Mouse (Mus musculus) embryo, embryonic 9.5 days (tissue): Measurements from ENCODE around the gene Olfr478.
"Not testable (repeated sequence)": the region's sequence is repeated elsewhere in the genome, so short reads cannot be mapped to it uniquely, and the experiment has no call there.

Experiments used
- DNase-seq: peaks from one replicate; pipeline ENCODE4 v3.0.0-alpha.2; 2017; ENCODE audit errors: extremely low spot score

Gene Olfr478

DNA sequence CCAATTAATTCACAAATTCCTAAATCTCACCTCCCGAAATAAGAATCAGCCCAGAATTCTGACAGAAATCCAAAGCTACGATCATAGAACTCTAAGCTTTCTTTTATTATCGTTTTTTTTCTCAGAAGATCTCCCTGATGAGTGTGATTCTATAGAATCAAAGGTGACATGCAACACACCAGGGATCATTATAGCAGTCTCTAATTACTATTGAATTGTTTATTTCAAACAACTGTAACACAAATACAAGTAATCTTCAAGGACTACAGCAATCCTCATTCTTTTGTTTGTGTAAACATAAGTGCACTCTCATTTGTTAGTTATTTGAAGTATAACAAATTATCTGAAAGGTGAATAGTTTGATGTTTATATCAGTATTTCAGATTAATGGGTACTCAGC is at the start of gene Olfr478:
Gene Olfr478, minus strand, starts transcription at position 101 of the 400 bp plus-strand sequence.
- no peak for DNase-seq

DNA sequence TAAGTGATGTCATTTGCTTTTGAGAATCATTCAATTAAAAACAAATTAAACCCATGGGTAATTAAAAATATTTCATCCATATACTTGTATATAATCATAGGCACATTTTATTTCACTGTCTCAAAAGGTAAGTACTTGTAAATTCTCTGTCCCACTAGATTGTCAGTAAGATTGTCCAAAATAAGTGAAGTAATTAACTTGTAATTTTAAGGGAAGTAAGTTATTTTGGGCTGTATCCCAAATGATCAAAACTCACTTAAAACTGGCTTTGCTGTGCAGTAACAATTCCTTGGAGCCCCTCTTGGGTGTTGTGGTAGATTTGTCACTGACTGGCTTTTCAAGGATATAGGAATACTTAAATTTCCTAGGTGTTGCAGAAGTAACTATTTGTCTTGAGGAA is 45.8 kb upstream of the Olfr478 start, which contains the start of gene Olfr481:
Gene Olfr481, plus strand, starts transcription at position 301 of the 400 bp plus-strand sequence.
- DNase-seq = no peak

DNA sequence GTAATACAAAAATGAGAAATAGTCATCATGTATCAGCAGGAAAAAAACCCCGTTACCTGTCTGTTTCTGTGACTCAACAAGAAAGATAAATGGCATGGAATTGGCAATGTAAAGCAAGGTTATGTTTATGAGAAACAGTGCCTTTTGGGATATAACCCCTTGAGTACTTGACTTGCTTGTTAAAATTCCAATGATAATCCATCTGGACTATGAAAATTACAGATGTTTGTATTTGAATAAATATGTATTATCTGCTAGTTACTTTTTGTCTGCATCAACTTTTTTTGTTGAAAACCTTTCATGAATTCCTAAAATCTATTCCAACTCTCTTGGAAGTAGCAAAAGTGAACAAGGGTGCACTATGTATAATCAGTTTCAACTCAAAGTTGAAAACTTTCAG is 33.5 kb upstream of the Olfr478 start, which contains the start of gene Olfr480:
Gene Olfr480, minus strand, starts transcription at position 101 of the 400 bp plus-strand sequence.
- no peak for DNase-seq

DNA sequence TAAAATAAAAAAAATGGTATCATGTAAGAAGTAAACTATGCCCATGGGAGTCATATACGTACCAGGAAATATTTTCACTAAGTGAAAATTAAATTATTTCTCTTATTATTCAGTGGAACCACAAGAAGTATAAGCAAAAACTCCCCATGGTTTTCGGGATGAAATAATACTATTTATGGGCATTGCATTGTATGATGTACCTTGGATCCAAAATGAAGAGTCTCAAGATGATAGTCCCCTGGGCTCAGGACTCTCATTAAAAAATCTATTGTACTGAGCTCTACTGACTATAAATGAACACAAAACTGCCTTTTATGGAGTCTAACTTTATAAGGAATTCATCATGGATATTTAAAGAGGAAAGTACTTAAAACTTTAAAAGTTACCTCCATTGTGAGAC is 16.6 kb upstream of the Olfr478 start, which contains the start of gene Olfr479:
Gene Olfr479, plus strand, starts transcription at position 301 of the 400 bp plus-strand sequence.
- DNase-seq = no peak

DNA sequence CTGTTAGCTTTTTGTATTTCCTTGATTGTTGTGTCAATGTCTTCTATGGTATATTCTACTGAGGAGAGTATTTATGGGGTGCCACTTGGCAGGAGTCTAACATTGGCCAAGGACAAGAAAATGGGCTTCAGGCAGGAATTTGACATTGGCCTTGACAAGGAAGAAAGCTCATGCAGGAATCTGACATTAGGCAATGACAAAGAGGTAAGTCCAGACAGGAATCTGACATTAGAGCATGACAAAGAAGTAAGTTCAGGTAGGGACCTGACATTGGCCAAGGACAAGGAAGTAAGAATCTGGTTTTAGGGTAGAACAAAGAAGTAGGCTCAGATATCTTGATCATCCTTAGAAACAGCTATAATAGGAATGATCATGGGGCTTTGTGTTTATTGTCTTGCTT is 19.5 kb downstream of the Olfr478 start:
- not testable (repeated sequence) for DNase-seq

DNA sequence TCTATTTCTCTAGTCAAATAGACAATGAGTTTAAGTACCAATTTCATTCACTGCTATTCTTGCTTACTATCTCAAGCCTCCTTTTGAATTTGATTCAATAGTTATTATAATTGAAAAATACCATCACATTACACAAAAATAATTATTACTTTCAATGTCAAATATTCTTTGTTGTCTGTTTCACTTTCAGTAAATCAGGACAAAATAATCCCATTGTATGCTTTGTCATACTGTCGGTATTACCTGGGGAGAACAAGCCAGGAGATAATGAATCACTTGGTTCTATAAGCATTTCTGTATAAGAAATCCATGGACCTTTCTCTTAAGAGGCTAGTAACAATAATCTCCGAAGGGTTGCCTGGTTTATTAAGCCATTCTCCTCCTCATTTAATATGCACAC is 47.4 kb downstream of the Olfr478 start, which contains the start of gene Olfr477:
Gene Olfr477, plus strand, starts transcription at position 301 of the 400 bp plus-strand sequence.
- no peak for DNase-seq
